Mouse (Mus musculus) embryonic facial prominence, embryonic 14.5 days (tissue): Measurements from ENCODE around the gene Atn1. TPM values are rescaled to one million over a fixed set of nuclear protein-coding genes. Genes with fewer than 3 reads are reported as not detected.
A peak's percentile ranks its signal among the peaks of the same experiment; 100 is the strongest.

Source experiments
- ATAC-seq: fragments of 200-750 bp; cut with Nextera tagmentation; 2 replicates; pipeline ENCODE4 v1.8.0; 2017; ENCODE audit warnings: low read depth, moderate number of reproducible peaks, moderate TSS enrichment
- DNase-seq: peaks from one replicate; pipeline ENCODE4 v3.0.0-alpha.2; 2015; ENCODE audit warnings: low spot score
- H3K27ac ChIP-seq: fragments of 300-500 bp; sonication (generic); replicated peaks from 2 replicates; pipeline ENCODE4 v1.5.1; 2014; ENCODE audit warnings: low read depth, mild to moderate bottlenecking, low read length, moderate library complexity
- H3K27me3 ChIP-seq: fragments of 300-500 bp; sonication (generic); replicated peaks from 2 replicates; pipeline ENCODE4 v1.6.1; 2014; ENCODE audit warnings: low read length; ENCODE audit not compliant: control insufficient read depth, insufficient read depth
- H3K36me3 ChIP-seq: fragments of 300-500 bp; sonication (generic); 2 replicates; pipeline ENCODE4 v1.6.1; 2014; ENCODE audit warnings: low read length, mixed read lengths; ENCODE audit not compliant: control insufficient read depth, insufficient read depth
- H3K4me1 ChIP-seq: fragments of 300-500 bp; sonication (generic); 2 replicates; pipeline ENCODE4 v1.6.1; 2014; ENCODE audit warnings: antibody characterized with exemption, low read length; ENCODE audit not compliant: control insufficient read depth, insufficient read depth
- H3K4me2 ChIP-seq: fragments of 300-500 bp; sonication (generic); 2 replicates; pipeline ENCODE4 v1.6.1; 2014; ENCODE audit warnings: low read depth, mild to moderate bottlenecking, low read length, moderate library complexity, mixed read lengths
- H3K4me3 ChIP-seq: fragments of 300-500 bp; sonication (generic); 2 replicates; pipeline ENCODE4 v1.5.1; 2014; ENCODE audit warnings: low read depth, mild to moderate bottlenecking, low read length
- H3K9ac ChIP-seq: fragments of 300-500 bp; sonication (generic); 2 replicates; pipeline ENCODE4 v1.6.1; 2014; ENCODE audit warnings: low read depth, mild to moderate bottlenecking, low read length, moderate library complexity, mixed read lengths
- H3K9me3 ChIP-seq: fragments of 300-500 bp; sonication (generic); 2 replicates; pipeline ENCODE4 v1.6.1; 2016; ENCODE audit warnings: low read length; ENCODE audit not compliant: control insufficient read depth
- WGBS: fragments of 180-500 bp; shearing (Covaris S2); extraction: QIAGEN DNeasy Blood & Tissue Kit; methylation state at CpG from one replicate; pipeline ENCODE4 v1.1.7; 2014; 5-methylcytosine and 5-hydroxymethylcytosine counted together
- polyA plus RNA-seq: library from polyadenylated mRNA; unstranded; fragments of >200 nt; fragmentation: Nextera tagmentation; extraction: Ambion mirVana; gene quantifications from 2 replicates; pipeline ENCODE4 v1.2.1, GENCODE M21; 2014

Gene Atn1
- polyA plus RNA-seq, 1 experiment from 2014 or later: 13.8 TPM

DNA sequence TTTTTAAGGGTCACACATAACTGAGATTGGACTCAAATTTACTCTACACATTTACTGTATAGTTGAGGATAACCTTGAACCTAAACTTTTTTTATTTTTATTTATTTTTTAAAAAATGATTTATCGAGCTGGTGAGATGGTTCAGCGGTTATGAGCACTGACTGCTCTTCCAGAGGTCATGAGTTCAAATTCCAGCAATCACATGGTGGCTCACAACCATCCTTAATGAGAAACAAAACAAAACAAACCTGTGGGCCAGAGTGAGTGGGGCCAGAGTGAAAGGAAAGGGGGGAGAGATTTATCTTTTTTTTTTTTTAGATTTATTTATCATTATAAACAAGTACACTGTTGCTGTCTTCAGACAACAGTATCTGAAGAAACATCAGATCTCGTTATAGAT lies 35.6 kb upstream of the Atn1 start:
- H3K27ac ChIP-seq: no peak overlapping the region
- H3K36me3 ChIP-seq: no peaks in the 10 kb centered on the region
- H3K4me2 ChIP-seq: no peak overlapping the region
- no peak overlapping the region for H3K4me3 ChIP-seq
- H3K27me3 ChIP-seq: no peaks in the 10 kb centered on the region
- no peaks in the 10 kb centered on the region for H3K4me1 ChIP-seq
- no peaks in the 10 kb centered on the region for H3K9me3 ChIP-seq
- ATAC-seq: no peak
- H3K9ac ChIP-seq: no peak overlapping the region
- WGBS: 78% methylated on average over 3 of the region's 3 CpGs
- no peak for DNase-seq

DNA sequence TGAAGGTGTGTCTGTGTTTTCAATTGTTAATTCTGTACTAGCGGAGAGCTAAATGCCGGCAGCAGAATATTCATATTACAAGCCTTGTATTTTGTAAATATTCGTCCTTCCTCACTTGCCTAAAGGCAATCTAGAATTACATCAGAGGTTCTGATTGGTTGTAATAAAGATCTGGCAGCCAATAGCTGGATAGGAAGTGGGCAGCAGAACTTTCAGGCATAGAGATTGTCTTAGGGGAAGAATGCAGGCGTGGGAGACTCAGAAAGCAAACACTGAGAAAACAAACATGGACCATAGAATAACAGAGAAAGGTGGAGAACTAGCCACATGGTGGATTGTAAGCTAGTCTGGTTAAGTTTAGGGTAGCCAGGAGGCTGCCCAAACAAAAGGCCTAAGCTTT lies 33.8 kb upstream of the Atn1 start:
- 29% methylated on average over 4 of the region's 4 CpGs for WGBS
- no peak overlapping the region for H3K27ac ChIP-seq
- no peak for ATAC-seq
- no peaks in the 10 kb centered on the region for H3K27me3 ChIP-seq
- DNase-seq: no peak
- no peaks in the 10 kb centered on the region for H3K36me3 ChIP-seq
- no peak overlapping the region for H3K4me2 ChIP-seq
- H3K9me3 ChIP-seq: no peaks in the 10 kb centered on the region
- H3K9ac ChIP-seq: no peak overlapping the region
- no peaks in the 10 kb centered on the region for H3K4me1 ChIP-seq
- no peak overlapping the region for H3K4me3 ChIP-seq

DNA sequence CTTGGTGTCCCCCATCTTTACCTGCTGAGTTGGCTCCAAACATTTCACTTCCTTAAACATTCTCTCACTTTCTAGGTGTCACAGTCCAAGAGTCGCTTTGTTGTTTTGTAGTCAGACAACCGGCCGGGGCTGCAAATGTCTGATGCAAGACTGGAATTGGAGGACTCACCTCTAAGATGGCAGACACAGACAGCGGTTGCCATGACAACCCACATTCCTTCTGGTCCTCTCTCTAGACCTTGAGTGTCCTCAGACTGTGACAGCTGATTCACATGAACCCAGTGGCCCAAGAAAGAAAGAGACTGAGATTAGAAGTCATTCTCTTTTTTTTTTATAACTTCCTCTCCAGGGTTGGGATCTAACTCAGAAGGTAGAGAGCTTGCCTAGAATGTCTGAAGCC lies 33.2 kb upstream of the Atn1 start:
- H3K9me3 ChIP-seq: no peaks in the 10 kb centered on the region
- ATAC-seq: no peak
- no peak overlapping the region for H3K4me2 ChIP-seq
- 91% methylated on average over 4 of the region's 4 CpGs for WGBS
- H3K27me3 ChIP-seq: no peaks in the 10 kb centered on the region
- no peak overlapping the region for H3K4me3 ChIP-seq
- H3K36me3 ChIP-seq: no peaks in the 10 kb centered on the region
- H3K4me1 ChIP-seq: no peaks in the 10 kb centered on the region
- DNase-seq: no peak
- H3K9ac ChIP-seq: no peak overlapping the region
- H3K27ac ChIP-seq: no peak overlapping the region

DNA sequence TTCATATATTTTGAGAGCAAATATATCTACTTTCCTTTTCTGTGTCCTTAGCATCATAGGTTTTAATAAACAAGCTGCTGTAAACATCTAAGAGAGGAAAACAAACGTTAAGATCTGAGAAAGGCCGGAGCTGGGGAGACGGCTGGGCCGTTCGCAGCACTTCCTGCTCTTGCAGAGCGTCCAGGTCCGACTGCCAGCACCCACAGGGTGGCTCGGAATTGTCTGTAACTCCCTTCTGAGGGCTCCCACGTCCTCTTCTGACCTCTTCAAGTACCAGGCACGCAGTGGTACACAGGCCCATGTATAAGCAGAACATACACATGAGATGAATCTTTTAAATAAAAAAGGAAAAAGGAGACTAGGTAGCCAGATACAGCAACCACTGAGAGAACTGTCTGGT lies 31.4 kb upstream of the Atn1 start:
- DNase-seq: no peak
- 74% methylated on average over 10 of the region's 10 CpGs for WGBS
- Histone ChIP-seq H3K4me2 (no peak overlapping the region), H3K36me3 (no peaks in the 10 kb centered on the region), H3K4me1 (no peaks in the 10 kb centered on the region), H3K9ac (no peak overlapping the region), H3K27me3 (no peaks in the 10 kb centered on the region), H3K9me3 (no peaks in the 10 kb centered on the region), H3K4me3 (no peak overlapping the region), H3K27ac (no peak overlapping the region)
- no peak for ATAC-seq

DNA sequence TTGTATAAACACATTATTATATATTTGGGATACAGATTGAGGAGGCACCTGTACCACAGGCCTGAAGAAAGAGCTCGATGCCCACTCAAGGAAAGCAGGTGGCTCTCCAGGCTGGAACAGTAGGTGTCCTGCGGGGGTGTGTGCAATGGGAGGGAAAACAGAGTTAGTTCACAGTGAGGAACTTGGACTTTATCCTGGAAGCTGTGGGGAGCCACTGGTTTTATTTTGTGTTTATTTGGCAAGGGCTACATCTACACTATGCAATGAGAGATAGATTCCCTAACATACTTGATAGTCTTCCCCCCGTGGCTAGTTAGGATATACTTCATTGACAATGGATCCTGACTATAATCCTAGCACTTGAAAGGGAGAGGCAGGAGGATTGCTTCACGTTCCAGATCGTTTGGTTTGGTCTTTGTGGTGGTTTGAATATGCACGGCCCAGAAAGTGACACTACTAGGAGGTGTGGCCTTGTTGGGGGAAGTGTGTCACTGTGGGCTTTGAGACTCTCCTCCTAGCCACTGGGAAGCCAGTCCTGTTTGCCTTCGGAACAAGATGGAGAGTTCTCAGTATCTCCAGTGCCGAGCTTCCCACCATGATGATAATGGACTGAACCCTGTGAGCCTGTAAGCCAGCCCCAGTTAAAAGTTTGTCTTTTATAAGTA lies 30.6 kb upstream of the Atn1 start:
- Histone ChIP-seq H3K27ac (no peak overlapping the region), H3K4me1 (peaks cover 5% of the 10 kb centered on the region; the same call in 1 of the 2 replicates), H3K4me3 (no peak overlapping the region), H3K27me3 (no peaks in the 10 kb centered on the region), H3K36me3 (no peaks in the 10 kb centered on the region), H3K4me2 (no peak overlapping the region), H3K9ac (no peak overlapping the region), H3K9me3 (no peaks in the 10 kb centered on the region)
- WGBS: 54% methylated on average over 8 of the region's 8 CpGs
- no peak for ATAC-seq
- no peak for DNase-seq

DNA sequence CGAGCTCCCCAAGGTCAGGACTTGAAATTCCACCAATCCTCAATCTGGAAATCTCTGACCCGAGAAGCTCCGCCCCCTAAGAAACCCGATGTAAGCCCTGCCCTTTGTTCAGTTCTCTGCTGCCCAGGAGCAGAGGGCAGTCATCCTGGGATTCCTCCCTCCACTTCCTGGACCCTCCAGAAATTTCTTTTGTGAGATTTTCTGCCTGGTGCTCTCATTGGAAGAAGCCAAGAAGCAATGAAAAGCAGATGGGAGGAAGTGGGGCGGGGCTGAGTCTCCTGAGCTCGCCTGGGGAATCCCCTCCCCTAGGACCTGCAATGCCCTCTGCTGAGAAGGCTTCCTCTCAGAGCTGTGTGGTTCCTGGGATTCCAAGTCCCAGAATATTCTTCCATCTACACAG lies 26.1 kb upstream of the Atn1 start:
- Histone ChIP-seq H3K9ac (no peak overlapping the region), H3K4me1 (peaks cover 17% of the 10 kb centered on the region), H3K9me3 (no peaks in the 10 kb centered on the region), H3K4me2 (peak overlapping the region; percentile 37), H3K36me3 (no peaks in the 10 kb centered on the region), H3K27me3 (no peaks in the 10 kb centered on the region), H3K4me3 (peak overlapping the region; percentile 21; the same call in 1 of the 2 replicates), H3K27ac (peak overlapping the region; percentile 65)
- DNase-seq: peak; percentile 81
- no peak; the same call in 1 of the 2 replicates for ATAC-seq
- 15% methylated on average over 6 of the region's 6 CpGs for WGBS

DNA sequence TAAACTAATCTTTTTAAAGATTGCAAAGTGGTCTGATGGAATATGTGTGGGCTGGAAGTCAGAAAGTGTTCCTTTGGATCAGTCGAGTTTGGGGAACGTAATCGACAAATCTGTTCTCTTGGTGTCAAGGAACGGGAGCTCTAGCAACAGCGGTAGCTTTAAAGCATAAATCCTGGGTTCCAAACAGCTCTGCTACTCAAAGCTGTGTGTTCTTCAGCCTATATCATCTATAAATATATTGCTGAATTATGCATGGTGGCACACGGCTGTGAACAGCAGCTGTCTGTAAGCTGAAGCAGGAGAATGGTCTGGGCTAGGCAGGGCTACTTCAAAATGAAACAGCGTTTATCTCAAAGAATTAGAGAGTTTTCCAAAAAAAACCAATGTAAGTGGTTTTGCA lies 24.6 kb upstream of the Atn1 start:
- WGBS: 87% methylated on average over 7 of the region's 7 CpGs
- ATAC-seq: no peak

DNA sequence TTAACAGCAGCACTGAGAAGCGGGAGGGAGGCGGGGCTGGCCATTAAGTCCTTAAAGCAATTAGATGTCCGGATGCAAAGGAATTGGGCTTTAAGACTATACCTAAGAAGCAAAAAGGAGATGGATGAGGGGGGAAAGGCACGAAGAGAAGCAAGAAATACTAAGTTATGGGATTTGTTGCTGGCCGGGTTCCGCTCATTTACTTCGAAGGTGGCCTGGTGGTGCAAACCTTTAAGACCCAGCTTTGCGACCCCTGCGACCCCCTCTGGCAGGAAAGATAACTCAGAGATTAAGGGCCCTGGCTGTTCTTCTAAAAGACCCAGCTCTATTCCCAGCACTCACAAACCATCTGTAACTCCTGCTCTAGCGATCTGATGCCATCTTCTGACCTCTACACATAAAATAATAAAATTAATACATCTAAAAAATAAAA lies 23.7 kb upstream of the Atn1 start:
- Histone ChIP-seq H3K4me1 (peaks cover 17% of the 10 kb centered on the region), H3K36me3 (no peaks in the 10 kb centered on the region), H3K27ac (no peak overlapping the region), H3K27me3 (no peaks in the 10 kb centered on the region), H3K4me2 (peak overlapping the region; percentile 80), H3K9me3 (no peaks in the 10 kb centered on the region), H3K9ac (peak overlapping the region; percentile 52), H3K4me3 (peak overlapping the region; percentile 30)
- ATAC-seq (no peak), DNase-seq (no peak)
- 4% methylated on average over 10 of the region's 10 CpGs for WGBS

More for the DNA sequence above, 24.6 kb upstream of the Atn1 start:
- H3K27ac ChIP-seq: no peak overlapping the region
- no peak overlapping the region for H3K4me3 ChIP-seq
- H3K27me3 ChIP-seq: no peaks in the 10 kb centered on the region
- peaks cover 17% of the 10 kb centered on the region for H3K4me1 ChIP-seq
- H3K9me3 ChIP-seq: no peaks in the 10 kb centered on the region
- DNase-seq: no peak
- no peaks in the 10 kb centered on the region for H3K36me3 ChIP-seq
- H3K4me2 ChIP-seq: no peak overlapping the region
- no peak overlapping the region for H3K9ac ChIP-seq
